Mouse (Mus musculus) left cerebral cortex, postnatal 10 days (tissue): ENCODE measurements at regions not wholly inside any gene's neighbourhood (a gene's known extent, or its start where the extent isn't known, plus 50 kb on each side); places are given as distances from the start of the nearest gene placed in this dataset.

Experiments used
- DNase-seq, 2 experiments: peaks; one replicate each; pipeline ENCODE4 v3.0.0; 2021 to 2022; ENCODE audit warnings: low spot score in 2 of 2, mixed read lengths in 1 of 2; ENCODE audit errors: extremely low spot score in 1 of 2
- intact Hi-C: fragments of 180-260 bp; cut with DNase I; formaldehyde crosslinking; loops from one replicate; pipeline ENCODE4 v1.15.1; 2025

- intact Hi-C loops: loop anchor here (5.0 kb wide), 1 partner anchor 169 kb away; the partner anchor contains the start of gene Zfp703
- DNase-seq: no peak
Measured at GRCm38 (mm10) chr8:26808771-26809170, 168.4 kb upstream of the Zfp703 start.

- intact Hi-C loops: loop anchor here (5.0 kb wide), 1 partner anchor 167 kb away; the partner anchor contains the start of gene Zfp703
- no peak for DNase-seq
Measured at GRCm38 (mm10) chr8:26809943-26810342, 167.2 kb upstream of the Zfp703 start.

GRCm38 (mm10) chr8:26811533-26812236, 165.4 kb upstream of the Zfp703 start:
- no peak for DNase-seq
- intact Hi-C loops: no loop called here

- no peak for DNase-seq
- intact Hi-C loops: no loop called here
Measured at GRCm38 (mm10) chr8:26813198-26813815, 163.8 kb upstream of the Zfp703 start.

- DNase-seq: no peak
- intact Hi-C loops: no loop called here
Measured at GRCm38 (mm10) chr8:26815020-26815584, 162.0 kb upstream of the Zfp703 start.

- intact Hi-C loops: no loop called here
- DNase-seq: no peak
Measured at GRCm38 (mm10) chr8:26816977-26817376, 160.1 kb upstream of the Zfp703 start.

GRCm38 (mm10) chr8:26824189-26824941, 152.8 kb upstream of the Zfp703 start:
- intact Hi-C loops: no loop called here
- DNase-seq: no peak

GRCm38 (mm10) chr8:26828311-26828909, 148.7 kb upstream of the Zfp703 start:
- no peak for DNase-seq
- intact Hi-C loops: no loop called here

- no peak for DNase-seq
- intact Hi-C loops: no loop called here
Measured at GRCm38 (mm10) chr8:26829313-26829712, 147.8 kb upstream of the Zfp703 start.

GRCm38 (mm10) chr8:26831148-26831547, 146.0 kb upstream of the Zfp703 start:
- DNase-seq: no peak
- intact Hi-C loops: loop anchor here (10.0 kb wide), 1 partner anchor 144 kb away; the partner anchor contains the start of gene Zfp703

- intact Hi-C loops: loop anchor here (10.0 kb wide), 1 partner anchor 143 kb away; the partner anchor contains the start of gene Zfp703
Measured at GRCm38 (mm10) chr8:26831790-26832189, 145.3 kb upstream of the Zfp703 start.

GRCm38 (mm10) chr8:26832546-26832945, 144.6 kb upstream of the Zfp703 start:
- intact Hi-C loops: loop anchor here (10.0 kb wide), 1 partner anchor 142 kb away; the partner anchor contains the start of gene Zfp703
- DNase-seq: no peak

More at GRCm38 (mm10) chr8:26831790-26832189, 145.3 kb upstream of the Zfp703 start:
- DNase-seq: no peak

- peak in 1 of 2 experiments; percentile 56 for DNase-seq
- intact Hi-C loops: loop anchor here (10.0 kb wide), 1 partner anchor 142 kb away; the partner anchor contains the start of gene Zfp703
Measured at GRCm38 (mm10) chr8:26833297-26833696, 143.8 kb upstream of the Zfp703 start.

- intact Hi-C loops: loop anchor here (10.0 kb wide), 1 partner anchor 141 kb away; the partner anchor contains the start of gene Zfp703
- DNase-seq: no peak
Measured at GRCm38 (mm10) chr8:26833784-26834183, 143.3 kb upstream of the Zfp703 start.

- intact Hi-C loops: loop anchor here (10.0 kb wide), 1 partner anchor 140 kb away; the partner anchor contains the start of gene Zfp703
- DNase-seq: no peak
Measured at GRCm38 (mm10) chr8:26834604-26835003, 142.5 kb upstream of the Zfp703 start.

- intact Hi-C loops: loop anchor here (10.0 kb wide), 1 partner anchor 140 kb away; the partner anchor contains the start of gene Zfp703
- no peak for DNase-seq
Measured at GRCm38 (mm10) chr8:26835076-26835475, 142.0 kb upstream of the Zfp703 start.

GRCm38 (mm10) chr8:26835616-26836015, 141.5 kb upstream of the Zfp703 start:
- intact Hi-C loops: loop anchor here (10.0 kb wide), 1 partner anchor 139 kb away; the partner anchor contains the start of gene Zfp703
- no peak for DNase-seq

- DNase-seq: no peak
Measured at GRCm38 (mm10) chr8:26836552-26836951, 140.6 kb upstream of the Zfp703 start.

More at GRCm38 (mm10) chr8:26836552-26836951, 140.6 kb upstream of the Zfp703 start:
- intact Hi-C loops: loop anchor here (10.0 kb wide), 1 partner anchor 138 kb away; the partner anchor contains the start of gene Zfp703
